Mouse (Mus musculus): Measurements from ENCODE around the gene Tsr2.

DNA sequence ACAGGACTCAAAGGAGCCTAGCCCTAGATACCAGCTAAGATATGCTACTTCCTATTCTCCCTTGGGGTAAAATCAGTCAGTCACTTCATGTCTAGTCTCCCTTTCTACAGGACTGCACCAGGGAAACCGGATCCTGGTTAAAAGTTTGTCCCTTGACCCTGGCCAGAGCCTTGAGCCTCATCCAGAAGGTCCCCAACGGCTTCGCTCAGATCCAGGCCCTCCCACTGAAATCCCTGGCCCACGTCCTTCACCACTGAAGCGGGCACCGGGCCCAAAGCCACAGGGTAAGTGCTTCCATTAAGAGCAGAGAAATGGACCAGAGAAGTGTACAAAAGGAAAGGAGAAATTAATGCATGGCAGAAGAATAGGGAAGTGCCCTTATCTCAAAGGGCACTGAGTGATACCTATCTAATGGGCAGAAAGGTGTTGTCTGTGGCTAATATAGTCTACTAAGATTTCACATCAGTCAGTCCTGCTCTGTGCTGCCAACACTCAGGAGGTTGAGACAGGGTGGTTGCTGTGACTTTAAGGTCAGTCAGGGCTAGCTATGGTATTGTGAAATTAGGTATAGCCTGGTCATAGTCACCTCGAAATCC is 30.2 kb downstream of the Tsr2 start:
- TF ChIP-seq GATA1 (IDR thresholded peaks at IDR 0.05; ENCODE audit: borderline replicate concordance, low read length) = no peak
- no peak for TF ChIP-seq FLI1 (IDR thresholded peaks at IDR 0.05; ENCODE audit: low read length)
